Mouse (Mus musculus) left cerebral cortex, adult 9 months (tissue): ENCODE measurements at regions not wholly inside any gene's neighbourhood (a gene's known extent, or its start where the extent isn't known, plus 50 kb on each side); places are given as distances from the start of the nearest gene placed in this dataset.
"Not testable (repeated sequence)": the region's sequence is repeated elsewhere in the genome, so short reads cannot be mapped to it uniquely, and the experiment has no call there.

Source experiments
- DNase-seq, 2 experiments: peaks; one replicate each; pipeline ENCODE4 v3.0.0; 2022; ENCODE audit warnings: low spot score in 2 of 2

GRCm38 (mm10) chr12:71526623-71527022 lies 216.9 kb downstream of the Dact1 start:
- DNase-seq: no peak

GRCm38 (mm10) chr12:71532161-71532560 lies 222.5 kb downstream of the Dact1 start:
- DNase-seq: no peak

GRCm38 (mm10) chr12:71532708-71533450 lies 223.2 kb downstream of the Dact1 start:
- DNase-seq: no peak

GRCm38 (mm10) chr12:71533701-71534100 lies 224.0 kb downstream of the Dact1 start:
- DNase-seq: no peak

GRCm38 (mm10) chr12:71534199-71534598 lies 224.5 kb downstream of the Dact1 start:
- peak in 1 of 2 experiments; percentile 15 for DNase-seq

- DNase-seq: no peak
Measured at GRCm38 (mm10) chr12:71535251-71535650, 225.6 kb downstream of the Dact1 start.

GRCm38 (mm10) chr12:71535831-71536230 lies 226.1 kb downstream of the Dact1 start:
- DNase-seq: not testable (repeated sequence)

- DNase-seq: no peak
Measured at GRCm38 (mm10) chr12:71538691-71539090, 229.0 kb downstream of the Dact1 start.

- no peak for DNase-seq
Measured at GRCm38 (mm10) chr12:71540279-71540678, 230.6 kb downstream of the Dact1 start.

- DNase-seq: no peak
Measured at GRCm38 (mm10) chr12:71541961-71542360, 232.3 kb downstream of the Dact1 start.

- DNase-seq: no peak
Measured at GRCm38 (mm10) chr12:71543571-71544119, 234.0 kb downstream of the Dact1 start.

GRCm38 (mm10) chr12:71544401-71545159 lies 234.9 kb downstream of the Dact1 start:
- peak; percentile 43 to 77 for DNase-seq

- DNase-seq: peak in 1 of 2 experiments; percentile 14
Measured at GRCm38 (mm10) chr12:71546523-71547265, 237.0 kb downstream of the Dact1 start.

GRCm38 (mm10) chr12:71549336-71549735 lies 239.7 kb downstream of the Dact1 start:
- DNase-seq: no peak

- no peak for DNase-seq
Measured at GRCm38 (mm10) chr12:71554212-71554611, 244.5 kb downstream of the Dact1 start.

GRCm38 (mm10) chr12:71561259-71561658 lies 251.6 kb downstream of the Dact1 start:
- DNase-seq: no peak

GRCm38 (mm10) chr12:71561918-71562572 lies 252.4 kb downstream of the Dact1 start:
- no peak for DNase-seq

- DNase-seq: no peak
Measured at GRCm38 (mm10) chr12:71563219-71563618, 253.5 kb downstream of the Dact1 start.

- DNase-seq: no peak
Measured at GRCm38 (mm10) chr12:71566371-71566770, 256.7 kb downstream of the Dact1 start.

GRCm38 (mm10) chr12:71568251-71568650 lies 258.6 kb downstream of the Dact1 start:
- DNase-seq: no peak

GRCm38 (mm10) chr12:71568880-71569390 lies 259.3 kb downstream of the Dact1 start:
- no peak for DNase-seq
